Comparison of ENCODE assay signal across 8 mouse cellular contexts in the genomic region with DNA sequence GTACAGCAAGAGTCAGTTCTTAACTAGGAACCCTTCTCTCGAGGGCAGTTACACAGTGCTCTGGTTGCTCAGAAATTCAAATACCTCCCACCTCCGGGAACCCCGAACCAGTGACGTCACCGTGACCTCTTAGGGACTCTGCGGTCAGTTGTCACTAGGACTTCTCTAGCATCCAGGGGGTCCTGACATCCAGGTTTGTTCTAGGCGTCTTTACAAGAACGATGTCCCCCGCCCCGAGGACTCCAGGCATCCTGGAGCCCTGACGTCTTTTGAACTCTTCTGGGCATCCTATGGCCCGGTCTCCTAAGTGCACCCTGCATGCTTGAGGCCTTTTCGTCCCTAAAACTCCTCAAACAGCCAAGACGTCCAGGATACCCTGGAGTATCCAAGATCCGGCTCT. TPM values are rescaled to one million over a fixed set of nuclear protein-coding genes. Genes with fewer than 3 reads are reported as not detected.
DNase-seq lines count a peak whose midpoint lies in the region; ATAC-seq and TF ChIP-seq lines count a peak whose summit lies in the region.

No protein-coding gene starts in this region.

- H3K36me3 ChIP-seq in embryonic facial prominence, embryonic 12.5 days: peaks cover 20% of the 10 kb centered on the region
- H3K36me3 ChIP-seq in hindbrain, postnatal 0 days (ENCODE audit: insufficient read depth, low read length): peaks cover 19% of the 10 kb centered on the region
- peaks cover 36% of the 10 kb centered on the region for H3K36me3 ChIP-seq in liver, embryonic 15.5 days (replicated peaks)
- peaks cover 24% of the 10 kb centered on the region for H3K36me3 ChIP-seq in neural tube, embryonic 12.5 days

- H3K9me3 ChIP-seq in embryonic facial prominence, embryonic 12.5 days: no peaks in the 10 kb centered on the region
- H3K9me3 ChIP-seq in hindbrain, postnatal 0 days (ENCODE audit: low read length): no peaks in the 10 kb centered on the region
- H3K9me3 ChIP-seq in liver, embryonic 15.5 days (replicated peaks): no peaks in the 10 kb centered on the region
- no peaks in the 10 kb centered on the region for H3K9me3 ChIP-seq in neural tube, embryonic 12.5 days

- no peak for ATAC-seq in embryonic facial prominence, embryonic 12.5 days (ENCODE audit: insufficient number of reproducible peaks, insufficient read depth, low FRiP score, low TSS enrichment)
- ATAC-seq in hindbrain, postnatal 0 days: no peak
- no peak for ATAC-seq in liver, embryonic 15.5 days (ENCODE audit: insufficient read depth)
- no peak; the same call in 1 of the 2 replicates for ATAC-seq in neural tube, embryonic 12.5 days (ENCODE audit: low FRiP score, low read depth)

- WGBS in embryonic facial prominence, embryonic 12.5 days: under 1% methylated on average over 15 of the region's 15 CpGs
- WGBS in hindbrain, postnatal 0 days: under 1% methylated on average over 15 of the region's 15 CpGs
- WGBS in liver, embryonic 15.5 days (ENCODE audit: insufficient replicate concordance): under 1% methylated on average over 15 of the region's 15 CpGs
- WGBS in neural tube, embryonic 12.5 days: under 1% methylated on average over 15 of the region's 15 CpGs

- DNase-seq in kidney, adult 8-10 months: peak; percentile 21 to 26
- DNase-seq in kidney, adult 11 months: no peak
- DNase-seq in T-cell, adult 2 months (ENCODE audit: low spot score): peak; percentile 24
- peak; percentile 37 for DNase-seq in hindbrain, postnatal 0 days (ENCODE audit: low spot score)
- no peak for DNase-seq in ovary, postnatal 14 days (ENCODE audit: low spot score)

- H3K27me3 ChIP-seq in embryonic facial prominence, embryonic 12.5 days: no peaks in the 10 kb centered on the region
- no peaks in the 10 kb centered on the region for H3K27me3 ChIP-seq in hindbrain, postnatal 0 days (ENCODE audit: insufficient read depth, low read length)
- no peaks in the 10 kb centered on the region for H3K27me3 ChIP-seq in liver, embryonic 15.5 days
- no peaks in the 10 kb centered on the region for H3K27me3 ChIP-seq in neural tube, embryonic 12.5 days (replicated peaks)

- peak overlapping the region; percentile 86 for H3K9ac ChIP-seq in embryonic facial prominence, embryonic 12.5 days
- peak overlapping the region; percentile 78 for H3K9ac ChIP-seq in hindbrain, postnatal 0 days (replicated peaks; ENCODE audit: low read length)
- H3K9ac ChIP-seq in liver, embryonic 15.5 days: peak overlapping the region; percentile 96
- peak overlapping the region; percentile 88 for H3K9ac ChIP-seq in neural tube, embryonic 12.5 days

- no peak for TF ChIP-seq CTCF in hindbrain, postnatal 0 days (IDR thresholded peaks at IDR 0.05; ENCODE audit: low read depth)

- peak overlapping the region; percentile 80; the same call in 1 of the 2 replicates for H3K27ac ChIP-seq in embryonic facial prominence, embryonic 12.5 days
- peak overlapping the region; percentile 93 for H3K27ac ChIP-seq in hindbrain, postnatal 0 days
- peak overlapping the region; percentile 84 for H3K27ac ChIP-seq in liver, embryonic 15.5 days (replicated peaks)
- peak overlapping the region; percentile 60; the same call in 1 of the 2 replicates for H3K27ac ChIP-seq in neural tube, embryonic 12.5 days

- peaks cover 9% of the 10 kb centered on the region for H3K4me1 ChIP-seq in embryonic facial prominence, embryonic 12.5 days
- peaks cover 8% of the 10 kb centered on the region; the same call in 1 of the 2 replicates for H3K4me1 ChIP-seq in hindbrain, postnatal 0 days (ENCODE audit: insufficient read depth, low read length)
- peaks cover 19% of the 10 kb centered on the region for H3K4me1 ChIP-seq in liver, embryonic 15.5 days (replicated peaks)
- peaks cover 8% of the 10 kb centered on the region for H3K4me1 ChIP-seq in neural tube, embryonic 12.5 days

- H3K4me3 ChIP-seq in embryonic facial prominence, embryonic 12.5 days: peak overlapping the region; percentile 77
- peak overlapping the region; percentile 55 for H3K4me3 ChIP-seq in hindbrain, postnatal 0 days (ENCODE audit: low read length)
- H3K4me3 ChIP-seq in liver, embryonic 15.5 days (replicated peaks): peak overlapping the region; percentile 92
- H3K4me3 ChIP-seq in neural tube, embryonic 12.5 days: peak overlapping the region; percentile 72

- peak overlapping the region; percentile 77 for H3K4me2 ChIP-seq in embryonic facial prominence, embryonic 12.5 days (replicated peaks)
- peak overlapping the region; percentile 88 for H3K4me2 ChIP-seq in hindbrain, postnatal 0 days (ENCODE audit: low read depth, low read length)
- peak overlapping the region; percentile 82 for H3K4me2 ChIP-seq in liver, embryonic 15.5 days
- peak overlapping the region; percentile 79 for H3K4me2 ChIP-seq in neural tube, embryonic 12.5 days (replicated peaks)

RNA-seq across cellular contexts. Expression of a gene that starts 0.5 kb away (rescaled TPM):
- 8.2 and 9.3 TPM in 2 replicates for polyA plus RNA-seq in embryonic facial prominence, embryonic 12.5 days (2016; fragmentation: Nextera tagmentation; extraction: Ambion mirVana)
- total RNA-seq in hindbrain, postnatal 0 days (2014; rRNA removed): 8.8 and 10.6 TPM in 2 replicates
- polyA plus RNA-seq in hindbrain, postnatal 0 days (2015; fragmentation: Nextera tagmentation; extraction: Ambion mirVana): 5.2 and 5.5 TPM in 2 replicates
- 1.6 and 1.7 TPM in 2 replicates for polyA plus RNA-seq in liver, embryonic 15.5 days (2015; fragmentation: Nextera tagmentation; extraction: Ambion mirVana)
- polyA plus RNA-seq in neural tube, embryonic 12.5 days (2016; fragmentation: Nextera tagmentation; extraction: Ambion mirVana): 9.0 and 9.3 TPM in 2 replicates

RNA-seq across cellular contexts. Expression of a gene that starts 0.5 kb away (rescaled TPM):
- polyA plus RNA-seq in embryonic facial prominence, embryonic 12.5 days (2016; fragmentation: Nextera tagmentation; extraction: Ambion mirVana): 104 and 105 TPM in 2 replicates
- 40.3 and 61.0 TPM in 2 replicates for total RNA-seq in hindbrain, postnatal 0 days (2014; rRNA removed)
- polyA plus RNA-seq in hindbrain, postnatal 0 days (2015; fragmentation: Nextera tagmentation; extraction: Ambion mirVana): 56.6 and 58.8 TPM in 2 replicates
- polyA plus RNA-seq in liver, embryonic 15.5 days (2015; fragmentation: Nextera tagmentation; extraction: Ambion mirVana): 65.2 and 66.0 TPM in 2 replicates
- 82.9 and 84.2 TPM in 2 replicates for polyA plus RNA-seq in neural tube, embryonic 12.5 days (2016; fragmentation: Nextera tagmentation; extraction: Ambion mirVana)

RNA-seq across cellular contexts. Expression of a gene that starts 0.8 kb away (rescaled TPM):
- polyA plus RNA-seq in embryonic facial prominence, embryonic 12.5 days (2016; fragmentation: Nextera tagmentation; extraction: Ambion mirVana): 0.05 and 0.11 TPM in 2 replicates
- total RNA-seq in hindbrain, postnatal 0 days (2014; rRNA removed): 0.32 and 1.1 TPM in 2 replicates
- 0.38 and 0.47 TPM in 2 replicates for polyA plus RNA-seq in hindbrain, postnatal 0 days (2015; fragmentation: Nextera tagmentation; extraction: Ambion mirVana)
- polyA plus RNA-seq in liver, embryonic 15.5 days (2015; fragmentation: Nextera tagmentation; extraction: Ambion mirVana): 0.08 and 0.15 TPM in 2 replicates
- polyA plus RNA-seq in neural tube, embryonic 12.5 days (2016; fragmentation: Nextera tagmentation; extraction: Ambion mirVana): 0.08 and 0.23 TPM in 2 replicates

RNA-seq across cellular contexts. Expression of a gene that starts 37.2 kb away (rescaled TPM):
- polyA plus RNA-seq in embryonic facial prominence, embryonic 12.5 days (2016; fragmentation: Nextera tagmentation; extraction: Ambion mirVana): 28.5 and 31.2 TPM in 2 replicates
- 5.4 and 6.2 TPM in 2 replicates for total RNA-seq in hindbrain, postnatal 0 days (2014; rRNA removed)
- polyA plus RNA-seq in hindbrain, postnatal 0 days (2015; fragmentation: Nextera tagmentation; extraction: Ambion mirVana): 7.9 and 8.9 TPM in 2 replicates
- polyA plus RNA-seq in liver, embryonic 15.5 days (2015; fragmentation: Nextera tagmentation; extraction: Ambion mirVana): 5.0 and 5.8 TPM in 2 replicates
- polyA plus RNA-seq in neural tube, embryonic 12.5 days (2016; fragmentation: Nextera tagmentation; extraction: Ambion mirVana): 26.1 and 27.7 TPM in 2 replicates

RNA-seq across cellular contexts. Expression of a gene that starts 58.2 kb away (rescaled TPM):
- polyA plus RNA-seq in embryonic facial prominence, embryonic 12.5 days (2016; fragmentation: Nextera tagmentation; extraction: Ambion mirVana): 39.6 and 43.9 TPM in 2 replicates
- total RNA-seq in hindbrain, postnatal 0 days (2014; rRNA removed): 34.0 and 41.3 TPM in 2 replicates
- 21.0 and 23.6 TPM in 2 replicates for polyA plus RNA-seq in hindbrain, postnatal 0 days (2015; fragmentation: Nextera tagmentation; extraction: Ambion mirVana)
- 18.3 and 20.1 TPM in 2 replicates for polyA plus RNA-seq in liver, embryonic 15.5 days (2015; fragmentation: Nextera tagmentation; extraction: Ambion mirVana)
- polyA plus RNA-seq in neural tube, embryonic 12.5 days (2016; fragmentation: Nextera tagmentation; extraction: Ambion mirVana): 41.1 and 51.8 TPM in 2 replicates

Comparison
In these comparisons a context has a peak if more than half of its experiments do, and no peak if none do; other contexts are left out.
1. DNase-seq: peak in kidney, adult 8-10 months (2 of 2), T-cell, adult 2 months (single experiment) and hindbrain, postnatal 0 days (single experiment); none in kidney, adult 11 months (single experiment) and ovary, postnatal 14 days (single experiment).
2. Peak in every context shown above with its lines, with median percentiles within 50 percentile points of each other: H3K27ac ChIP-seq, H3K4me2 ChIP-seq, H3K4me3 ChIP-seq and H3K9ac ChIP-seq.